Mouse (Mus musculus): Measurements from ENCODE around the gene Cd300ld. TPM values are rescaled to one million over a fixed set of nuclear protein-coding genes. Genes with fewer than 3 reads are reported as not detected.

Cd300ld gene
- polyA plus RNA-seq, 1 experiment from 2014 or later: 0.17 TPM

- no peak overlapping the region for H3K4me3 ChIP-seq
- 67% methylated on average over 4 of the region's 4 CpGs for WGBS
- no peaks in the 10 kb centered on the region for H3K9me3 ChIP-seq
- H3K4me1 ChIP-seq: no peaks in the 10 kb centered on the region
- no peaks in the 10 kb centered on the region for H3K27me3 ChIP-seq
- H3K36me3 ChIP-seq: no peaks in the 10 kb centered on the region
- ATAC-seq (ENCODE audit: borderline replicate concordance, extremely low read depth, low FRiP score, low TSS enrichment): no peak
- H3K9ac ChIP-seq: no peak overlapping the region
- H3K4me2 ChIP-seq: no peak overlapping the region
- no peak overlapping the region for H3K27ac ChIP-seq
These were observed 56.1 kb downstream of the Cd300ld start for GRCm38 (mm10) chr11:114933591-114933990.

Other genes starting within 250 kb of the Cd300ld start
- gene Kif19a, start 224.5 kb downstream of the Cd300ld start, polyA plus RNA-seq (2015; fragmentation: Nextera tagmentation; extraction: Ambion mirVana): 0.29 and 0.40 TPM in 2 replicates
- gene Btbd17, start 194.0 kb downstream of the Cd300ld start, polyA plus RNA-seq (2015; fragmentation: Nextera tagmentation; extraction: Ambion mirVana): 0.71 and 1.1 TPM in 2 replicates
- gene Gpr142, start 191.0 kb downstream of the Cd300ld start, polyA plus RNA-seq (2015; fragmentation: Nextera tagmentation; extraction: Ambion mirVana): not detected in 2 replicates
- 35.4 and 36.1 TPM in 2 replicates for gene Gprc5c, start 138.8 kb downstream of the Cd300ld start, polyA plus RNA-seq (2015; fragmentation: Nextera tagmentation; extraction: Ambion mirVana)
- 1.2 and 1.4 TPM in 2 replicates for gene Cd300a, start 99.9 kb downstream of the Cd300ld start, polyA plus RNA-seq (2015; fragmentation: Nextera tagmentation; extraction: Ambion mirVana)
- gene Cd300lb, start 55.5 kb downstream of the Cd300ld start, polyA plus RNA-seq (2015; fragmentation: Nextera tagmentation; extraction: Ambion mirVana): 0.21 and 0.23 TPM in 2 replicates
- not detected in 2 replicates for gene Cd300c, start 20.8 kb downstream of the Cd300ld start, polyA plus RNA-seq (2015; fragmentation: Nextera tagmentation; extraction: Ambion mirVana)
- 2.8 and 2.9 TPM in 2 replicates for gene Cd300c2, start 12.0 kb upstream of the Cd300ld start, polyA plus RNA-seq (2015; fragmentation: Nextera tagmentation; extraction: Ambion mirVana)
- not detected in 2 replicates for gene Cd300ld2, start 26.3 kb upstream of the Cd300ld start, polyA plus RNA-seq (2015; fragmentation: Nextera tagmentation; extraction: Ambion mirVana)
- not detected in 2 replicates for gene Cd300ld4, start 37.1 kb upstream of the Cd300ld start, polyA plus RNA-seq (2015; fragmentation: Nextera tagmentation; extraction: Ambion mirVana)
- not detected in 2 replicates for gene Cd300ld5, start 47.8 kb upstream of the Cd300ld start, polyA plus RNA-seq (2015; fragmentation: Nextera tagmentation; extraction: Ambion mirVana)
- gene Cd300ld3, start 58.5 kb upstream of the Cd300ld start, polyA plus RNA-seq (2015; fragmentation: Nextera tagmentation; extraction: Ambion mirVana): not detected in 2 replicates
- 0.06 TPM in 1 of 2 replicates, not detected in the other for gene Cd300e, start 72.3 kb upstream of the Cd300ld start, polyA plus RNA-seq (2015; fragmentation: Nextera tagmentation; extraction: Ambion mirVana)
- 0.81 and 1.7 TPM in 2 replicates for gene Rab37, start 101.5 kb upstream of the Cd300ld start, polyA plus RNA-seq (2015; fragmentation: Nextera tagmentation; extraction: Ambion mirVana)
- gene Cd300lf, start 144.1 kb upstream of the Cd300ld start, polyA plus RNA-seq (2015; fragmentation: Nextera tagmentation; extraction: Ambion mirVana): 1.3 and 1.8 TPM in 2 replicates
- 55.0 and 58.2 TPM in 2 replicates for gene Slc9a3r1, start 173.4 kb upstream of the Cd300ld start, polyA plus RNA-seq (2015; fragmentation: Nextera tagmentation; extraction: Ambion mirVana)
- gene Tmem104, start 197.6 kb upstream of the Cd300ld start, polyA plus RNA-seq (2015; fragmentation: Nextera tagmentation; extraction: Ambion mirVana): 10.5 and 12.3 TPM in 2 replicates
- 22.0 and 23.8 TPM in 2 replicates for gene Nat9, start 197.9 kb upstream of the Cd300ld start, polyA plus RNA-seq (2015; fragmentation: Nextera tagmentation; extraction: Ambion mirVana)